In genomic region chr19:32346176-32346575, GRCm38 (mm10) we compare ENCODE assay signal across 9 mouse cellular contexts. TPM values are rescaled to one million over a fixed set of nuclear protein-coding genes. Genes with fewer than 3 reads are reported as not detected.
A peak's percentile ranks its signal among the peaks of the same experiment; 100 is the strongest.
DNase-seq lines count a peak whose midpoint lies in the region; ATAC-seq and TF ChIP-seq lines count a peak whose summit lies in the region.
"Had no signal": no experiment of that assay in that cellular context is flagged by ENCODE, and none has a peak within 500 bp of the region (broad histone marks: within the 10 kb centered on the region; RNA-seq: fewer than 3 reads in every experiment).

No protein-coding gene starts in this region.

- peaks cover 26% of the 10 kb centered on the region for H3K4me1 ChIP-seq in hindbrain, embryonic 13.5 days (replicated peaks)
- peaks cover 2% of the 10 kb centered on the region; the same call in 1 of the 2 replicates for H3K4me1 ChIP-seq in hindbrain, embryonic 11.5 days (replicated peaks; ENCODE audit: control insufficient read depth, insufficient read depth, low read length)
- H3K4me1 ChIP-seq in embryonic facial prominence, embryonic 10.5 days, result peaks cover 60% of the 10 kb centered on the region
- H3K4me1 ChIP-seq in hindbrain, embryonic 14.5 days (replicated peaks; ENCODE audit: control insufficient read depth, insufficient read depth, low read length), result peaks cover 21% of the 10 kb centered on the region
- H3K4me1 ChIP-seq in liver, embryonic 12.5 days, result peaks cover 60% of the 10 kb centered on the region
- H3K4me1 ChIP-seq in cerebellum, adult 2 months (ENCODE audit: control insufficient read depth, insufficient read depth, low read length), result no peaks in the 10 kb centered on the region
- peaks cover 39% of the 10 kb centered on the region for H3K4me1 ChIP-seq in midbrain, embryonic 13.5 days (replicated peaks)

- whole genome bisulfite sequencing in hindbrain, embryonic 13.5 days, result 23% methylated on average over 3 of the region's 3 CpGs
- WGBS in hindbrain, embryonic 11.5 days, result 37% methylated on average over 3 of the region's 3 CpGs
- WGBS in embryonic facial prominence, embryonic 10.5 days, result 25% methylated on average over 3 of the region's 3 CpGs
- WGBS in hindbrain, embryonic 14.5 days, result 28% methylated on average over 3 of the region's 3 CpGs
- 66% methylated on average over 3 of the region's 3 CpGs for WGBS in liver, embryonic 12.5 days (ENCODE audit: insufficient replicate concordance)
- WGBS in cerebellum, adult 2 months, result 53% methylated on average over 3 of the region's 3 CpGs
- WGBS in midbrain, embryonic 13.5 days, result 39% methylated on average over 3 of the region's 3 CpGs

- no peak overlapping the region for H3K4me2 ChIP-seq in hindbrain, embryonic 13.5 days
- no peak overlapping the region for H3K4me2 ChIP-seq in hindbrain, embryonic 11.5 days (replicated peaks; ENCODE audit: low read depth, low read length)
- no peak overlapping the region for H3K4me2 ChIP-seq in hindbrain, embryonic 14.5 days (replicated peaks)
- peak overlapping the region; percentile 5 for H3K4me2 ChIP-seq in liver, embryonic 12.5 days
- no peak overlapping the region for H3K4me2 ChIP-seq in midbrain, embryonic 13.5 days (replicated peaks)

- peak overlapping the region; percentile 55; the same call in 1 of the 2 replicates for H3K27ac ChIP-seq in hindbrain, embryonic 13.5 days
- H3K27ac ChIP-seq in hindbrain, embryonic 11.5 days (ENCODE audit: low read depth, low read length), result no peak overlapping the region
- no peak overlapping the region for H3K27ac ChIP-seq in embryonic facial prominence, embryonic 10.5 days (replicated peaks)
- H3K27ac ChIP-seq in hindbrain, embryonic 14.5 days, result peak overlapping the region; percentile 1
- peak overlapping the region; percentile 46; the same call in 1 of the 2 replicates for H3K27ac ChIP-seq in liver, embryonic 12.5 days
- H3K27ac ChIP-seq in cerebellum, adult 2 months (ENCODE audit: insufficient read depth, low read length), result no peak overlapping the region
- H3K27ac ChIP-seq in midbrain, embryonic 13.5 days, result no peak overlapping the region

- DNase-seq in hindbrain, embryonic 11.5 days (ENCODE audit: low spot score), result no peak
- peak; percentile 16 for DNase-seq in embryonic facial prominence, embryonic 10.5 days (ENCODE audit: low spot score)
- no peak for DNase-seq in hindbrain, embryonic 14.5 days (ENCODE audit: low spot score)
- no peak for DNase-seq in cerebellum, adult 2 months
- DNase-seq in T-cell, adult 2 months (ENCODE audit: low spot score), result no peak

- no peaks in the 10 kb centered on the region for H3K9me3 ChIP-seq in hindbrain, embryonic 13.5 days
- no peaks in the 10 kb centered on the region for H3K9me3 ChIP-seq in hindbrain, embryonic 11.5 days (ENCODE audit: control insufficient read depth, low read length)
- H3K9me3 ChIP-seq in embryonic facial prominence, embryonic 10.5 days, result no peaks in the 10 kb centered on the region
- no peaks in the 10 kb centered on the region for H3K9me3 ChIP-seq in hindbrain, embryonic 14.5 days (ENCODE audit: control insufficient read depth, low read length)
- no peaks in the 10 kb centered on the region for H3K9me3 ChIP-seq in liver, embryonic 12.5 days (replicated peaks)
- no peaks in the 10 kb centered on the region for H3K9me3 ChIP-seq in midbrain, embryonic 13.5 days
- H3K9me3 ChIP-seq: megakaryocyte, embryonic 14.5 days had no signal

- H3K4me3 ChIP-seq in hindbrain, embryonic 13.5 days, result no peak overlapping the region
- H3K4me3 ChIP-seq in hindbrain, embryonic 11.5 days (ENCODE audit: low read depth, low read length), result no peak overlapping the region
- no peak overlapping the region for H3K4me3 ChIP-seq in embryonic facial prominence, embryonic 10.5 days
- H3K4me3 ChIP-seq in hindbrain, embryonic 14.5 days (replicated peaks; ENCODE audit: low read length), result no peak overlapping the region
- H3K4me3 ChIP-seq in liver, embryonic 12.5 days, result no peak overlapping the region
- H3K4me3 ChIP-seq in cerebellum, adult 2 months (replicated peaks; ENCODE audit: insufficient read depth, low read depth, low read length), result no peak overlapping the region
- H3K4me3 ChIP-seq in midbrain, embryonic 13.5 days (replicated peaks), result no peak overlapping the region
- H3K4me3 ChIP-seq: megakaryocyte, embryonic 14.5 days had no signal

- H3K9ac ChIP-seq in hindbrain, embryonic 13.5 days, result no peak overlapping the region
- H3K9ac ChIP-seq in hindbrain, embryonic 11.5 days (ENCODE audit: low read depth, low read length), result no peak overlapping the region
- no peak overlapping the region for H3K9ac ChIP-seq in hindbrain, embryonic 14.5 days
- H3K9ac ChIP-seq in liver, embryonic 12.5 days, result no peak overlapping the region
- H3K9ac ChIP-seq in midbrain, embryonic 13.5 days (replicated peaks), result no peak overlapping the region

- ATAC-seq in hindbrain, embryonic 13.5 days (ENCODE audit: low FRiP score), result no peak
- no peak for ATAC-seq in hindbrain, embryonic 11.5 days (ENCODE audit: low FRiP score)
- ATAC-seq in hindbrain, embryonic 14.5 days (ENCODE audit: low FRiP score), result no peak
- no peak for ATAC-seq in liver, embryonic 12.5 days
- ATAC-seq in midbrain, embryonic 13.5 days, result no peak

- no peak for TF ChIP-seq CTCF in cerebellum, adult 2 months (IDR thresholded peaks at IDR 0.05; ENCODE audit: borderline replicate concordance, insufficient read depth, low read depth, low read length)

- H3K36me3 ChIP-seq in hindbrain, embryonic 13.5 days, result peaks cover 9% of the 10 kb centered on the region; the same call in 1 of the 2 replicates
- no peaks in the 10 kb centered on the region for H3K36me3 ChIP-seq in hindbrain, embryonic 11.5 days (ENCODE audit: control insufficient read depth, insufficient read depth, low read length)
- H3K36me3 ChIP-seq in embryonic facial prominence, embryonic 10.5 days (replicated peaks), result peaks cover 4% of the 10 kb centered on the region
- H3K36me3 ChIP-seq in hindbrain, embryonic 14.5 days (replicated peaks; ENCODE audit: control insufficient read depth, insufficient read depth), result no peaks in the 10 kb centered on the region
- no peaks in the 10 kb centered on the region for H3K36me3 ChIP-seq in liver, embryonic 12.5 days
- 0 out of 2 replicates have a peak, but pooled peaks cover 3% of the 10 kb centered on the region for H3K36me3 ChIP-seq in midbrain, embryonic 13.5 days

- no peaks in the 10 kb centered on the region for H3K27me3 ChIP-seq in hindbrain, embryonic 13.5 days
- H3K27me3 ChIP-seq in hindbrain, embryonic 11.5 days (ENCODE audit: control insufficient read depth, insufficient read depth, low read length), result no peaks in the 10 kb centered on the region
- no peaks in the 10 kb centered on the region for H3K27me3 ChIP-seq in embryonic facial prominence, embryonic 10.5 days (replicated peaks; ENCODE audit: low read depth, poor library complexity, severe bottlenecking)
- no peaks in the 10 kb centered on the region for H3K27me3 ChIP-seq in hindbrain, embryonic 14.5 days (ENCODE audit: control insufficient read depth, insufficient read depth, low read length)
- H3K27me3 ChIP-seq in liver, embryonic 12.5 days (replicated peaks), result no peaks in the 10 kb centered on the region
- H3K27me3 ChIP-seq in cerebellum, adult 2 months (ENCODE audit: control insufficient read depth, insufficient read depth, low read length), result no peaks in the 10 kb centered on the region; the same call in 1 of the 2 replicates
- 0 out of 2 replicates have a peak, but pooled peaks cover 3% of the 10 kb centered on the region for H3K27me3 ChIP-seq in midbrain, embryonic 13.5 days
- H3K27me3 ChIP-seq: megakaryocyte, embryonic 14.5 days had no signal

- TF ChIP-seq POLR2A in cerebellum, adult 2 months (IDR thresholded peaks at IDR 0.05; ENCODE audit: borderline replicate concordance, insufficient read depth, low read length), result no peak

RNA-seq across cellular contexts. Expression of gene Sgms1, which starts 43.3 kb away (rescaled TPM):
- 17.7 and 19.1 TPM in 2 replicates for polyA plus RNA-seq in hindbrain, embryonic 13.5 days (2015; fragmentation: Nextera tagmentation; extraction: Ambion mirVana)
- polyA plus RNA-seq in hindbrain, embryonic 11.5 days (2014; fragmentation: Nextera tagmentation; extraction: Ambion mirVana), result 12.8 and 17.4 TPM in 2 replicates
- 15.2 and 16.6 TPM in 2 replicates for polyA plus RNA-seq in embryonic facial prominence, embryonic 10.5 days (2016; fragmentation: Nextera tagmentation; extraction: Ambion mirVana)
- polyA plus RNA-seq in hindbrain, embryonic 14.5 days (2014; fragmentation: Nextera tagmentation; extraction: Ambion mirVana), result 18.4 and 19.2 TPM in 2 replicates
- 31.8 and 33.7 TPM in 2 replicates for polyA plus RNA-seq in liver, embryonic 12.5 days (2016; fragmentation: Nextera tagmentation; extraction: Ambion mirVana)
- polyA plus RNA-seq in cerebellum, adult 2 months (2012; rRNA removed), result 34.7 and 38.8 TPM in 2 replicates
- polyA plus RNA-seq in midbrain, embryonic 13.5 days (2015; fragmentation: Nextera tagmentation; extraction: Ambion mirVana), result 11.1 and 12.7 TPM in 2 replicates

Comparison
In these comparisons a context has a peak if more than half of its experiments do, and no peak if none do; other contexts are left out.
1. H3K27ac ChIP-seq: peak in hindbrain, embryonic 13.5 days (single experiment), hindbrain, embryonic 14.5 days (single experiment) and liver, embryonic 12.5 days (single experiment); none in hindbrain, embryonic 11.5 days (single experiment), embryonic facial prominence, embryonic 10.5 days (single experiment), cerebellum, adult 2 months (single experiment) and midbrain, embryonic 13.5 days (single experiment).